Mouse (Mus musculus): Measurements from ENCODE around the gene Gbp5. TPM values are rescaled to one million over a fixed set of nuclear protein-coding genes. Genes with fewer than 3 reads are reported as not detected.
A peak's percentile ranks its signal among the peaks of the same experiment; 100 is the strongest.

Gbp5 gene
- total and polyA plus RNA-seq, 3 experiments, result 0.03 TPM; not detected in 2

DNA sequence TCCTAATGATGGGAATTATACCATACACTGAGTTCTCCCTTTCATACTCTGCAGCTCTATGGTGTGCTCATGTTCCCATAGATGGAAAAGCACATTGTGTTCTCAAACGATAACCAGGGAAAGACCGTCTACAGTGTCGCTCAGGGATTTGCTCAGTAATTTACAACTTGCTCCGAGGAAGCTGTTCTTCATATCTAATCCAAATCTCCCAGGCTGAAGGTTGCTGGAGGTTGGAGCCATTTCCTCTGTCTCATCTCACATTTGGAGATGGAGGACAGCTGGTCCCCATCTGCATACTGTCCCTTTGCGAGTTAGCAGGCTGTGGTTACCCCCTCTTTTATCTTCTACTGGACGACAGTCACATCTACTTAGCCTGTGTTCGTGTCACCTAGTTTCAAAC, 34.5 kb upstream of the Gbp5 start:
- Histone ChIP-seq H3K79me2 (ENCODE audit: control insufficient read depth, insufficient read depth, low read length, poor library complexity) (no peaks in the 10 kb centered on the region), H3K4me1 (ENCODE audit: control insufficient read depth in 1 of 2, insufficient read depth in 2 of 2, low read length in 2 of 2) (no peaks in the 10 kb centered on the region), H3K36me3 (ENCODE audit: control insufficient read depth in 1 of 2, insufficient read depth in 2 of 2, low read length in 2 of 2) (no peaks in the 10 kb centered on the region), H3K4me3 (ENCODE audit: control insufficient read depth in 1 of 2, insufficient read depth in 1 of 2, low read depth in 2 of 2, low read length in 2 of 2) (no peak overlapping the region), H3K27me3 (ENCODE audit: control insufficient read depth in 1 of 2, insufficient read depth in 2 of 2, low read length in 2 of 2) (no peaks in the 10 kb centered on the region; a peak in 2 of 4 replicates), H3K27ac (ENCODE audit: control insufficient read depth, low read depth, low read length) (no peak overlapping the region), H3K9me3 (replicated peaks; ENCODE audit: insufficient read depth, low read length) (no peaks in the 10 kb centered on the region), H3K9ac (ENCODE audit: control insufficient read depth, low read depth, low read length, poor library complexity, severe bottlenecking) (no peak overlapping the region)
- no peak for TF ChIP-seq CHD2 (IDR thresholded peaks at IDR 0.05; ENCODE audit: low read length)
- no peak for TF ChIP-seq MAX (IDR thresholded peaks at IDR 0.05; ENCODE audit: low read length)
- no peak for TF ChIP-seq GATA1 (IDR thresholded peaks at IDR 0.05; ENCODE audit: low read depth, low read length)
- TF ChIP-seq GABPA (IDR thresholded peaks at IDR 0.05; ENCODE audit: low read depth, low read length), result no peak
- no peak for TF ChIP-seq ZKSCAN1 (IDR thresholded peaks at IDR 0.05; ENCODE audit: low read depth, low read length)
- TF ChIP-seq MYC (IDR thresholded peaks at IDR 0.05; ENCODE audit: low read depth, low read length), result no peak
- no peak for TF ChIP-seq HCFC1 (IDR thresholded peaks at IDR 0.05; ENCODE audit: low read depth, low read length)
- no peak for DNase-seq (ENCODE audit: low read depth, low spot score)

DNA sequence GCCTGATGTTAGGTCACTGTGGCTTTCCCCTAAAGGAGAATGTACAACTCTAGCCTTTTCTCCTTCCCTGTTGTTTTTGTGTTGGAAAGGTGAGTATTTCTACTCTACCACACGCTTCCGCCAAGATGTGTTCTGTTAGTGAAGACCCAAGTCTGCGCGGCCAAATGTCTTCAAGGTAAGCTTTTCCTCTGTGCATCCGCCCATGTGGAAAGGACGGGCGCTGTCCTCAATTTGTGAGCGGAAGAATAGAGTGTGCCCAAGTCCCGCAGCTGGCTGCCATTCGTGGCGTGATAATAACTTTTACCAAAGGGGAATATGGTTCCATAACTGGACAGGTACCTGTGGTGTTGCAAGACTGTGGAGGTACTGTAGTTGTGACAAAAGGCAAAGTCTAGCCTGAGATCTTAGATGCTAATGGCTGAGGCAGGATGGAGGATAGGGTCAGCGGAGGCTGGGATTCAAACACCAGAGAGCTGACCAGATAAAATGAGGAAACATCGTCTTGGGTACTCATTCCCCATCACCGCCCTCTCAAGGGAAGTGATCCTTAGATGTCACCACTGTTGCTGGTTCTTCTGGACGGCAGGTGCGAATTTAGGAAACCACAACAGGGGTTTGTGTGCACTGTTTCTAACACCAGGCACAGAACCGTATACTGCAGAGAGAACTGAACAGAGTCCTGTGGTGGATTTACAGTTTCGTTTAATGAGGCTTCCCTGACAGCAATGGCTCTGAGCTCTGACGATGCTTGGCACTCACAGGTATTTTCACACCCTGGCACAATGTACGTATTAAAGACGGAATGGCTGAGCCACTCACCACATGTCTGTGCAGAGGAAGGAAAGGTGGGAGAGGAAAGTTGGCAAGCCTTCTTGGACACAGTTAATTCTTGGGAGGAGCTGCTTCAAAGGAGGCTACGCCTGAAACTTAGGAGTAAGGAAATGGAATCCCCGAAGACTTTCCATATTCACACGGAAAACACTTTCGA, 30.7 kb upstream of the Gbp5 start:
- Histone ChIP-seq H3K4me3 (ENCODE audit: control insufficient read depth in 1 of 2, insufficient read depth in 1 of 2, low read depth in 2 of 2, low read length in 2 of 2) (no peak overlapping the region), H3K36me3 (ENCODE audit: control insufficient read depth in 1 of 2, insufficient read depth in 2 of 2, low read length in 2 of 2) (no peaks in the 10 kb centered on the region), H3K4me1 (ENCODE audit: control insufficient read depth in 1 of 2, insufficient read depth in 2 of 2, low read length in 2 of 2) (no peaks in the 10 kb centered on the region), H3K79me2 (ENCODE audit: control insufficient read depth, insufficient read depth, low read length, poor library complexity) (no peaks in the 10 kb centered on the region), H3K27me3 (ENCODE audit: control insufficient read depth in 1 of 2, insufficient read depth in 2 of 2, low read length in 2 of 2) (no peaks in the 10 kb centered on the region; a peak in 1 of 4 replicates), H3K9ac (ENCODE audit: control insufficient read depth, low read depth, low read length, poor library complexity, severe bottlenecking) (no peak overlapping the region), H3K9me3 (replicated peaks; ENCODE audit: insufficient read depth, low read length) (no peaks in the 10 kb centered on the region), H3K27ac (ENCODE audit: control insufficient read depth, low read depth, low read length) (no peak overlapping the region)
- no peak for TF ChIP-seq MYC (IDR thresholded peaks at IDR 0.05; ENCODE audit: low read depth, low read length)
- DNase-seq (ENCODE audit: low read depth, low spot score), result no peak

DNA sequence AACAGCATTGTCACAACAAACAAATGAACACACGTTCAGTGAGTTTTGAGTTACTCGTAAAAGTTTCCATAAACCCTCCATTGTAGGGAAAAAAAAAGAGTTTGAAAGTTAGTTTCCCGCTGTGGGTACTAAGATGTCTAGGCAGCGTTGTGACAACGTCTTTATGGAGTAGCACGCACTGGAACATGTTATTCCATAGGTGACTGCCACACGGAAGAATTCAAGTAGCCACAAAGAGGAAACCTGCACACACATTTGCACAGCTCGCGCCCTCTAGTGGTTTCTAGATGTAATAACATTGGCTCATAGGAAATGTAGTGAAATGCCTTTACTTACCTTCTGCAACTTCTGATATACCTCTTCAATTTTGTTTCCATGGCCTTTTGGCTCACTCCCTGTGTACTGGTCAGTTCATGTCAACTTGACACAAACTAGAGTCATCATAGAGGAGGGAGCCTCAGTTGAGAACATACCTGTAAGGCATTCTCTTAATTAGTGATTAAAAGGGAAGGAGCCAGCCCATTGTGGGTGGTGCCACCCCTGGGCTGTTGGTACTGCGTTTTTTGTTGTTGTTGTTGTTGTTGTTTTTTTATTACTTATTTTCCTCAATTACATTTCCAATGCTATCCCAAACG, 19.3 kb upstream of the Gbp5 start:
- H3K27me3 ChIP-seq (ENCODE audit: control insufficient read depth in 1 of 2, insufficient read depth in 2 of 2, low read length in 2 of 2), result no peaks in the 10 kb centered on the region
- H3K36me3 ChIP-seq (ENCODE audit: control insufficient read depth in 1 of 2, insufficient read depth in 2 of 2, low read length in 2 of 2), result no peaks in the 10 kb centered on the region; a peak in 1 of 4 replicates
- peak overlapping the region; percentile 49 to 52 for H3K4me3 ChIP-seq (ENCODE audit: control insufficient read depth in 1 of 2, insufficient read depth in 1 of 2, low read depth in 2 of 2, low read length in 2 of 2)
- no peaks in the 10 kb centered on the region for H3K9me3 ChIP-seq (replicated peaks; ENCODE audit: insufficient read depth, low read length)
- no peaks in the 10 kb centered on the region; a peak in 1 of 4 replicates for H3K4me1 ChIP-seq (ENCODE audit: control insufficient read depth in 1 of 2, insufficient read depth in 2 of 2, low read length in 2 of 2)
- no peaks in the 10 kb centered on the region for H3K79me2 ChIP-seq (ENCODE audit: control insufficient read depth, insufficient read depth, low read length, poor library complexity)
- H3K27ac ChIP-seq (ENCODE audit: control insufficient read depth, low read depth, low read length), result no peak overlapping the region
- DNase-seq (ENCODE audit: low read depth, low spot score), result peak; percentile 66
- peak overlapping the region; percentile 44; the same call in 1 of the 2 replicates for H3K9ac ChIP-seq (ENCODE audit: control insufficient read depth, low read depth, low read length, poor library complexity, severe bottlenecking)
- TF ChIP-seq CTCF (IDR thresholded peaks at IDR 0.05 in 2 of 3, conservative IDR thresholded peaks at IDR 0.05 in 1 of 3; ENCODE audit: control insufficient read depth in 1 of 3, insufficient read depth in 1 of 3, low read depth in 2 of 3, low read length in 3 of 3, poor library complexity in 1 of 3, severe bottlenecking in 1 of 3), result peak; percentile 50 to 84 (median 81)
- TF ChIP-seq ZKSCAN1 (IDR thresholded peaks at IDR 0.05; ENCODE audit: low read depth, low read length), result no peak
- TF ChIP-seq POLR2AphosphoS5 (IDR thresholded peaks at IDR 0.05; ENCODE audit: borderline replicate concordance, low read depth, low read length), result no peak
- TF ChIP-seq RCOR1 (IDR thresholded peaks at IDR 0.05; ENCODE audit: low read depth, low read length), result no peak
- TF ChIP-seq RAD21 (IDR thresholded peaks at IDR 0.05; ENCODE audit: low read depth, low read length), result peak; percentile 66
- TF ChIP-seq ZC3H11A (IDR thresholded peaks at IDR 0.05; ENCODE audit: low read depth, low read length), result peak; percentile 64
- 0 out of 2 replicates have a peak, but pooled peaks have one; percentile 11 for TF ChIP-seq MAFK (IDR thresholded peaks at IDR 0.05; ENCODE audit: borderline replicate concordance, low read depth, low read length)
- no peak for TF ChIP-seq KAT2A (conservative IDR thresholded peaks at IDR 0.05; ENCODE audit: low read depth, low read length)
- TF ChIP-seq SMC3 (IDR thresholded peaks at IDR 0.05; ENCODE audit: low read depth, low read length), result peak; percentile 77
- 0 out of 2 replicates have a peak, but pooled peaks have one; percentile 44 for TF ChIP-seq JUND (IDR thresholded peaks at IDR 0.05; ENCODE audit: low read depth, low read length)
- no peak for TF ChIP-seq MYB (IDR thresholded peaks at IDR 0.05; ENCODE audit: low read depth, low read length)
- TF ChIP-seq TCF12 (IDR thresholded peaks at IDR 0.05; ENCODE audit: low read depth, low read length), result no peak
- no peak for TF ChIP-seq BHLHE40 (IDR thresholded peaks at IDR 0.05; ENCODE audit: borderline replicate concordance, low read depth, low read length)
